Mouse (Mus musculus): ENCODE results near the gene Tcp11. TPM values are rescaled to one million over a fixed set of nuclear protein-coding genes. Genes with fewer than 3 reads are reported as not detected.

Tcp11 gene
- under 1 TPM; 0.70 to 0.93 TPM for total RNA-seq (2021)
- long read RNA-seq, experiment 1 = 0 reads
- long read RNA-seq, experiment 2 = 0 reads

- DNase-seq (ENCODE audit: low spot score in 2 of 2) = peak in 1 of 2 experiments; percentile 37
Observed at GRCm38 (mm10) chr17:28080045-28080816, at the start of gene Tcp11. Gene Tcp11 (minus strand): TSS chr17:28080639.

- DNase-seq (ENCODE audit: low spot score in 2 of 2) = no peak
Observed at GRCm38 (mm10) chr17:28129796-28130195, 49.4 kb upstream of the Tcp11 start.

GRCm38 (mm10) chr17:28124368-28124767 is 43.9 kb upstream of the Tcp11 start:
- no peak for DNase-seq (ENCODE audit: low spot score in 2 of 2)

GRCm38 (mm10) chr17:28123627-28124026 is 43.2 kb upstream of the Tcp11 start:
- no peak for DNase-seq (ENCODE audit: low spot score in 2 of 2)

GRCm38 (mm10) chr17:28122949-28123348 is 42.5 kb upstream of the Tcp11 start:
- DNase-seq (ENCODE audit: low spot score in 2 of 2) = no peak

GRCm38 (mm10) chr17:28120460-28120859 is 40.0 kb upstream of the Tcp11 start:
- DNase-seq (ENCODE audit: low spot score in 2 of 2) = no peak

- DNase-seq (ENCODE audit: low spot score in 2 of 2) = no peak
Observed at GRCm38 (mm10) chr17:28117451-28118209, 37.2 kb upstream of the Tcp11 start.

- DNase-seq (ENCODE audit: low spot score in 2 of 2) = no peak
Observed at GRCm38 (mm10) chr17:28116335-28116734, 35.9 kb upstream of the Tcp11 start.

GRCm38 (mm10) chr17:28112266-28112665 is 31.8 kb upstream of the Tcp11 start:
- no peak for DNase-seq (ENCODE audit: low spot score in 2 of 2)

- DNase-seq (ENCODE audit: low spot score in 2 of 2) = no peak
Observed at GRCm38 (mm10) chr17:28107275-28107674, 26.8 kb upstream of the Tcp11 start.

- DNase-seq (ENCODE audit: low spot score in 2 of 2) = no peak
Observed at GRCm38 (mm10) chr17:28106352-28106751, 25.9 kb upstream of the Tcp11 start.

- no peak for DNase-seq (ENCODE audit: low spot score in 2 of 2)
Observed at GRCm38 (mm10) chr17:28104416-28104815, 24.0 kb upstream of the Tcp11 start.

- no peak for DNase-seq (ENCODE audit: low spot score in 2 of 2)
Observed at GRCm38 (mm10) chr17:28101902-28102319, 21.5 kb upstream of the Tcp11 start.

- DNase-seq (ENCODE audit: low spot score in 2 of 2) = no peak
Observed at GRCm38 (mm10) chr17:28101284-28101887, 20.9 kb upstream of the Tcp11 start.

GRCm38 (mm10) chr17:28100669-28101068 is 20.2 kb upstream of the Tcp11 start:
- no peak for DNase-seq (ENCODE audit: low spot score in 2 of 2)

- no peak for DNase-seq (ENCODE audit: low spot score in 2 of 2)
Observed at GRCm38 (mm10) chr17:28099086-28099485, 18.6 kb upstream of the Tcp11 start.

GRCm38 (mm10) chr17:28097308-28097707 is 16.9 kb upstream of the Tcp11 start:
- DNase-seq (ENCODE audit: low spot score in 2 of 2) = no peak

- no peak for DNase-seq (ENCODE audit: low spot score in 2 of 2)
Observed at GRCm38 (mm10) chr17:28096418-28096817, 16.0 kb upstream of the Tcp11 start.

- no peak for DNase-seq (ENCODE audit: low spot score in 2 of 2)
Observed at GRCm38 (mm10) chr17:28093837-28094236, 13.4 kb upstream of the Tcp11 start.

GRCm38 (mm10) chr17:28092297-28092696 is 11.9 kb upstream of the Tcp11 start:
- no peak for DNase-seq (ENCODE audit: low spot score in 2 of 2)

- DNase-seq (ENCODE audit: low spot score in 2 of 2) = no peak
Observed at GRCm38 (mm10) chr17:28088718-28089117, 8.3 kb upstream of the Tcp11 start.

GRCm38 (mm10) chr17:28087430-28087829 is 7.0 kb upstream of the Tcp11 start:
- no peak for DNase-seq (ENCODE audit: low spot score in 2 of 2)

All from gastrocnemius, postnatal 4 days (tissue).